Mouse (Mus musculus): Measurements from ENCODE around the gene Gm42372. TPM values are rescaled to one million over a fixed set of nuclear protein-coding genes. Genes with fewer than 3 reads are reported as not detected.

Gm42372 gene
- total and polyA plus RNA-seq, 2 experiments from 2014 or later, result 5.9 to 40.0 TPM

- DNase-seq, result no peak
- WGBS, result 82% methylated on average over 7 of the region's 7 CpGs
- no peak overlapping the region for H3K4me2 ChIP-seq (ENCODE audit: low read depth)
- no peak overlapping the region for H3K27ac ChIP-seq (ENCODE audit: low read depth, low read length)
- TF ChIP-seq CTCF (IDR thresholded peaks at IDR 0.05; ENCODE audit: low read depth), result no peak
- H3K27me3 ChIP-seq (ENCODE audit: insufficient read depth, low read length), result no peaks in the 10 kb centered on the region
- no peak for ATAC-seq
- H3K4me3 ChIP-seq (ENCODE audit: low read depth, low read length), result no peak overlapping the region
- no peaks in the 10 kb centered on the region for H3K4me1 ChIP-seq (ENCODE audit: insufficient read depth)
- H3K9me3 ChIP-seq (ENCODE audit: low read length), result no peaks in the 10 kb centered on the region
- H3K36me3 ChIP-seq (ENCODE audit: insufficient read depth), result peaks cover 50% of the 10 kb centered on the region
- no peak overlapping the region for H3K9ac ChIP-seq
Observed at GRCm38 (mm10) chr7:17003230-17003960, 20.5 kb downstream of the Gm42372 start.

GRCm38 (mm10) chr7:17004716-17005115, 21.8 kb downstream of the Gm42372 start:
- peaks cover 61% of the 10 kb centered on the region for H3K36me3 ChIP-seq (ENCODE audit: insufficient read depth)
- no peak overlapping the region for H3K27ac ChIP-seq (ENCODE audit: low read depth, low read length)

GRCm38 (mm10) chr7:17007300-17007699, 24.4 kb downstream of the Gm42372 start:
- peak; percentile 59 for ATAC-seq
- Histone ChIP-seq H3K9me3 (ENCODE audit: low read length) (no peaks in the 10 kb centered on the region), H3K4me3 (ENCODE audit: low read depth, low read length) (no peak overlapping the region), H3K36me3 (ENCODE audit: insufficient read depth) (peaks cover 85% of the 10 kb centered on the region), H3K27ac (ENCODE audit: low read depth, low read length) (no peak overlapping the region), H3K27me3 (ENCODE audit: insufficient read depth, low read length) (no peaks in the 10 kb centered on the region), H3K4me2 (ENCODE audit: low read depth) (no peak overlapping the region), H3K4me1 (ENCODE audit: insufficient read depth) (no peaks in the 10 kb centered on the region), H3K9ac (no peak overlapping the region)
- 84% methylated on average over 4 of the region's 4 CpGs for WGBS
- TF ChIP-seq CTCF (IDR thresholded peaks at IDR 0.05; ENCODE audit: low read depth), result peak; percentile 79
- DNase-seq, result peak; percentile 26

More at GRCm38 (mm10) chr7:17004716-17005115, 21.8 kb downstream of the Gm42372 start:
- H3K27me3 ChIP-seq (ENCODE audit: insufficient read depth, low read length), result no peaks in the 10 kb centered on the region
- TF ChIP-seq CTCF (IDR thresholded peaks at IDR 0.05; ENCODE audit: low read depth), result no peak
- H3K9ac ChIP-seq, result no peak overlapping the region
- WGBS, result 85% methylated on average over 7 of the region's 7 CpGs
- no peaks in the 10 kb centered on the region for H3K4me1 ChIP-seq (ENCODE audit: insufficient read depth)
- no peak for ATAC-seq
- no peaks in the 10 kb centered on the region for H3K9me3 ChIP-seq (ENCODE audit: low read length)
- DNase-seq, result no peak
- H3K4me2 ChIP-seq (ENCODE audit: low read depth), result no peak overlapping the region
- no peak overlapping the region for H3K4me3 ChIP-seq (ENCODE audit: low read depth, low read length)

GRCm38 (mm10) chr7:17009326-17010009, 26.6 kb downstream of the Gm42372 start:
- Histone ChIP-seq H3K9ac (no peak overlapping the region), H3K27ac (ENCODE audit: low read depth, low read length) (no peak overlapping the region), H3K4me1 (ENCODE audit: insufficient read depth) (no peaks in the 10 kb centered on the region), H3K9me3 (ENCODE audit: low read length) (no peaks in the 10 kb centered on the region), H3K27me3 (ENCODE audit: insufficient read depth, low read length) (no peaks in the 10 kb centered on the region), H3K4me2 (ENCODE audit: low read depth) (no peak overlapping the region), H3K36me3 (ENCODE audit: insufficient read depth) (peaks cover 94% of the 10 kb centered on the region), H3K4me3 (ENCODE audit: low read depth, low read length) (no peak overlapping the region)
- ATAC-seq (no peak), DNase-seq (no peak)
- 94% methylated on average over 16 of the region's 16 CpGs for WGBS
- TF ChIP-seq CTCF (IDR thresholded peaks at IDR 0.05; ENCODE audit: low read depth), result no peak

- H3K4me2 ChIP-seq (ENCODE audit: low read depth), result no peak overlapping the region
- H3K27ac ChIP-seq (ENCODE audit: low read depth, low read length), result no peak overlapping the region
- WGBS, result 87% methylated on average over 5 of the region's 5 CpGs
- H3K4me3 ChIP-seq (ENCODE audit: low read depth, low read length), result no peak overlapping the region
- no peaks in the 10 kb centered on the region for H3K4me1 ChIP-seq (ENCODE audit: insufficient read depth)
- H3K9ac ChIP-seq, result no peak overlapping the region
- no peaks in the 10 kb centered on the region for H3K9me3 ChIP-seq (ENCODE audit: low read length)
- H3K36me3 ChIP-seq (ENCODE audit: insufficient read depth), result peaks cover 94% of the 10 kb centered on the region
- TF ChIP-seq CTCF (IDR thresholded peaks at IDR 0.05; ENCODE audit: low read depth), result no peak
- no peak for ATAC-seq
- DNase-seq, result no peak
- no peaks in the 10 kb centered on the region for H3K27me3 ChIP-seq (ENCODE audit: insufficient read depth, low read length)
Observed at GRCm38 (mm10) chr7:17010010-17010347, 27.1 kb downstream of the Gm42372 start.

- no peak overlapping the region for H3K4me2 ChIP-seq (ENCODE audit: low read depth)
- 0 out of 2 replicates have a peak, but pooled peaks cover under 1% of the 10 kb centered on the region for H3K4me1 ChIP-seq (ENCODE audit: insufficient read depth)
- H3K36me3 ChIP-seq (ENCODE audit: insufficient read depth), result peaks cover 82% of the 10 kb centered on the region
- no peak for TF ChIP-seq CTCF (IDR thresholded peaks at IDR 0.05; ENCODE audit: low read depth)
- no peak for DNase-seq
- no peaks in the 10 kb centered on the region for H3K9me3 ChIP-seq (ENCODE audit: low read length)
- H3K9ac ChIP-seq, result no peak overlapping the region
- no peak overlapping the region for H3K27ac ChIP-seq (ENCODE audit: low read depth, low read length)
- ATAC-seq, result no peak
- WGBS, result 91% methylated on average over 7 of the region's 7 CpGs
- no peaks in the 10 kb centered on the region for H3K27me3 ChIP-seq (ENCODE audit: insufficient read depth, low read length)
- no peak overlapping the region for H3K4me3 ChIP-seq (ENCODE audit: low read depth, low read length)
Observed at GRCm38 (mm10) chr7:17011909-17012590, 29.2 kb downstream of the Gm42372 start.

GRCm38 (mm10) chr7:17015381-17015780, 32.5 kb downstream of the Gm42372 start:
- Histone ChIP-seq H3K4me1 (ENCODE audit: insufficient read depth) (0 out of 2 replicates have a peak, but pooled peaks cover 4% of the 10 kb centered on the region), H3K9me3 (ENCODE audit: low read length) (no peaks in the 10 kb centered on the region), H3K27me3 (ENCODE audit: insufficient read depth, low read length) (no peaks in the 10 kb centered on the region), H3K36me3 (ENCODE audit: insufficient read depth) (peaks cover 64% of the 10 kb centered on the region), H3K9ac (no peak overlapping the region), H3K4me3 (ENCODE audit: low read depth, low read length) (no peak overlapping the region), H3K27ac (ENCODE audit: low read depth, low read length) (no peak overlapping the region), H3K4me2 (ENCODE audit: low read depth) (no peak overlapping the region)
- ATAC-seq (no peak), DNase-seq (no peak)
- peak; percentile 30; the same call in 1 of the 2 replicates for TF ChIP-seq CTCF (IDR thresholded peaks at IDR 0.05; ENCODE audit: low read depth)
- WGBS, result 79% methylated on average over 6 of the region's 6 CpGs
